Comparison of ENCODE assay signal across 30 mouse cellular contexts in genomic region chr12:40277581-40277980, GRCm38 (mm10).
"Had no signal": no experiment of that assay in that cellular context is flagged by ENCODE, and none has a peak within 500 bp of the region (broad histone marks: within the 10 kb centered on the region; RNA-seq: fewer than 3 reads in every experiment).

No protein-coding gene starts in this region.

- H3K9ac ChIP-seq: heart, embryonic 13.5 days; heart, embryonic 15.5 days; hindbrain, embryonic 12.5 days; hindbrain, embryonic 14.5 days; intestine, embryonic 15.5 days; kidney, embryonic 15.5 days; limb, embryonic 12.5 days; liver, embryonic 13.5 days had no signal

- H3K9me3 ChIP-seq: heart, embryonic 13.5 days; heart, embryonic 15.5 days; hindbrain, embryonic 10.5 days; hindbrain, embryonic 12.5 days; intestine, embryonic 15.5 days; kidney, embryonic 15.5 days; limb, embryonic 10.5 days; limb, embryonic 12.5 days; liver, embryonic 13.5 days had no signal

- H3K4me1 ChIP-seq: heart, embryonic 15.5 days; hindbrain, embryonic 10.5 days; hindbrain, embryonic 12.5 days; intestine, embryonic 15.5 days; kidney, embryonic 15.5 days; limb, embryonic 10.5 days; limb, embryonic 12.5 days; liver, embryonic 13.5 days had no signal

- H3K27ac ChIP-seq: gastrocnemius, adult 2 months; heart, adult 2 months; heart, embryonic 13.5 days; heart, embryonic 15.5 days; hindbrain, embryonic 10.5 days; hindbrain, embryonic 12.5 days; hindbrain, embryonic 14.5 days; intestine, embryonic 15.5 days; kidney, embryonic 15.5 days; kidney, postnatal 0 days; limb, embryonic 10.5 days; limb, embryonic 12.5 days; liver, embryonic 13.5 days had no signal

- H3K27me3 ChIP-seq: heart, embryonic 13.5 days; heart, embryonic 15.5 days; hindbrain, embryonic 12.5 days; intestine, embryonic 15.5 days; kidney, embryonic 15.5 days; limb, embryonic 12.5 days; liver, embryonic 13.5 days had no signal

- DNase-seq: gastrocnemius, adult 2 months; gastrocnemius, postnatal 10 days; gastrocnemius, postnatal 25 days; heart, adult 11 months; heart, adult 2 months; heart, postnatal 14 days; heart, postnatal 4 days; kidney, adult 2 months; kidney, adult 9 months; kidney, postnatal 14 days; kidney, postnatal 36 days; layer of hippocampus, adult 9-11 months; layer of hippocampus, postnatal 36 days; liver; liver, embryonic 13.5 days had no signal

- H3K4me2 ChIP-seq: heart, embryonic 11.5 days; heart, embryonic 13.5 days; heart, embryonic 15.5 days; hindbrain, embryonic 12.5 days; hindbrain, embryonic 14.5 days; intestine, embryonic 15.5 days; kidney, embryonic 15.5 days; limb, embryonic 12.5 days; liver, embryonic 11.5 days; liver, embryonic 13.5 days had no signal

- ATAC-seq: hindbrain, embryonic 16.5 days; inflammation-experienced regulatory T-cells, adult 6 months; intestine, embryonic 15.5 days; intestine, postnatal 0 days had no signal

- H3K4me3 ChIP-seq: gastrocnemius, adult 2 months; heart, adult 2 months; heart, embryonic 13.5 days; heart, embryonic 15.5 days; hindbrain, embryonic 10.5 days; hindbrain, embryonic 12.5 days; intestine, embryonic 15.5 days; kidney, embryonic 15.5 days; limb, embryonic 10.5 days; limb, embryonic 12.5 days; liver, embryonic 13.5 days had no signal

- H3K36me3 ChIP-seq: heart, embryonic 13.5 days; heart, embryonic 15.5 days; hindbrain, embryonic 10.5 days; hindbrain, embryonic 12.5 days; intestine, embryonic 15.5 days; kidney, embryonic 15.5 days; limb, embryonic 10.5 days; limb, embryonic 12.5 days; liver, embryonic 13.5 days had no signal
